Mouse (Mus musculus): Measurements from ENCODE around the gene Kcnab3. TPM values are rescaled to one million over a fixed set of nuclear protein-coding genes. Genes with fewer than 3 reads are reported as not detected.

Gene Kcnab3
- polyA plus RNA-seq, 1 experiment, result 12.1 TPM

GRCm38 (mm10) chr11:69375646-69376045 lies 49.6 kb downstream of the Kcnab3 start:
- no peak for TF ChIP-seq CTCF (IDR thresholded peaks at IDR 0.05; ENCODE audit: control insufficient read depth, insufficient read depth, insufficient replicate concordance, low read depth, low read length)
- TF ChIP-seq POLR2A (IDR thresholded peaks at IDR 0.05; ENCODE audit: control insufficient read depth, low read depth, low read length), result no peak
- H3K4me3 ChIP-seq (ENCODE audit: control insufficient read depth, low read depth, low read length), result no peak overlapping the region
- peaks cover 2% of the 10 kb centered on the region; the same call in 1 of the 2 replicates for H3K36me3 ChIP-seq (ENCODE audit: control insufficient read depth, insufficient read depth, low read length)
- H3K4me1 ChIP-seq (ENCODE audit: control insufficient read depth, insufficient read depth, low read length), result peaks cover 2% of the 10 kb centered on the region; the same call in 1 of the 2 replicates
- no peaks in the 10 kb centered on the region for H3K27me3 ChIP-seq (ENCODE audit: control insufficient read depth, insufficient read depth, low read length)
- no peak overlapping the region for H3K27ac ChIP-seq (ENCODE audit: control insufficient read depth, insufficient read depth, low read depth, low read length)

- H3K36me3 ChIP-seq (ENCODE audit: control insufficient read depth, insufficient read depth, low read length), result peaks cover 2% of the 10 kb centered on the region; the same call in 1 of the 2 replicates
- H3K27me3 ChIP-seq (ENCODE audit: control insufficient read depth, insufficient read depth, low read length), result no peaks in the 10 kb centered on the region
- H3K4me3 ChIP-seq (ENCODE audit: control insufficient read depth, low read depth, low read length), result no peak overlapping the region
- H3K4me1 ChIP-seq (ENCODE audit: control insufficient read depth, insufficient read depth, low read length), result no peaks in the 10 kb centered on the region
- no peak overlapping the region for H3K27ac ChIP-seq (ENCODE audit: control insufficient read depth, insufficient read depth, low read depth, low read length)
- TF ChIP-seq POLR2A (IDR thresholded peaks at IDR 0.05; ENCODE audit: control insufficient read depth, low read depth, low read length), result no peak
- no peak for TF ChIP-seq CTCF (IDR thresholded peaks at IDR 0.05; ENCODE audit: control insufficient read depth, insufficient read depth, insufficient replicate concordance, low read depth, low read length)
These were observed 51.7 kb downstream of the Kcnab3 start for GRCm38 (mm10) chr11:69377766-69378165.

DNA sequence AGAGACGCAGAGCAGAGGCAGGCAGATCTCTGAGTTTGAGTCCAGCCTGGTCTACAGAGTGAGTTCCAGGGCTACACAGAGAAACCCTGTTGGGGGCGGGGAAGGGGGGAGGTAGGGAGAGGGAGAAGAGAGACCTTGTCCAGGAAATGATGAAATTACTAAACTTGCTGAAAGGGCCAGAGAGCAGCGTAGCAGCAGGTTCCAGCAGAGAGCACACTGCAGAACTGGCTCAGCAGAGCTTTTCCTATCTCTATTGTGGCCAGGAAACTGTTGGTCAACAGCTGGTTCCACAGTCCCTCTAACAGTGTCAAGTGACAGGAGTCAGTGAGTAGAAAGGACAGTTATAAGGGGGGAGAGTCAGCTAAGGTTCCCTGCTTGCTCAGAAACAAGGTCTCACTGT lies 53.5 kb downstream of the Kcnab3 start:
- TF ChIP-seq CTCF (IDR thresholded peaks at IDR 0.05; ENCODE audit: control insufficient read depth, insufficient read depth, insufficient replicate concordance, low read depth, low read length) (no peak), POLR2A (IDR thresholded peaks at IDR 0.05; ENCODE audit: control insufficient read depth, low read depth, low read length) (no peak)
- Histone ChIP-seq H3K27ac (ENCODE audit: control insufficient read depth, insufficient read depth, low read depth, low read length) (no peak overlapping the region), H3K4me1 (ENCODE audit: control insufficient read depth, insufficient read depth, low read length) (no peaks in the 10 kb centered on the region), H3K4me3 (ENCODE audit: control insufficient read depth, low read depth, low read length) (no peak overlapping the region), H3K27me3 (ENCODE audit: control insufficient read depth, insufficient read depth, low read length) (no peaks in the 10 kb centered on the region), H3K36me3 (ENCODE audit: control insufficient read depth, insufficient read depth, low read length) (peaks cover 2% of the 10 kb centered on the region; the same call in 1 of the 2 replicates)

DNA sequence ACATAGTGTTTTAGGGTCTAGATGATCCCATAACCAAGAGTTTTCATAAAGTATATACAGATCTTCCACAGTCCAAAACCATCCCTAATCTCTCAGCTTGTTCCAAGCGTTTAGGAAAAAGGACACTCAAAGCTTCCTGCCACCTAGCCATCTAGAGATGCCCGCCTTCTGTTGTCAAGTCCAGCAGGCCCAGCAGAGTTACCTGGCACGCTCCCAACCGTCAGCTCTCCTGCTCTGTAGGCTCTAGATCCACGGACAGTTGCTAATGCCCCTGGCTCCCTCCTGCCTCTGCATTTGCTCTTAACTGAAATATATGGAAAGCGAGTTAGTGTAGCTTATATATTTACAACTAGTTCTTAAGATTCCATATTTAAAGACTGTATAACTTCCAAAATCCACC lies 55.3 kb downstream of the Kcnab3 start:
- TF ChIP-seq CTCF (IDR thresholded peaks at IDR 0.05; ENCODE audit: control insufficient read depth, insufficient read depth, insufficient replicate concordance, low read depth, low read length) (no peak), POLR2A (IDR thresholded peaks at IDR 0.05; ENCODE audit: control insufficient read depth, low read depth, low read length) (no peak)
- Histone ChIP-seq H3K4me3 (ENCODE audit: control insufficient read depth, low read depth, low read length) (no peak overlapping the region), H3K4me1 (ENCODE audit: control insufficient read depth, insufficient read depth, low read length) (no peaks in the 10 kb centered on the region), H3K36me3 (ENCODE audit: control insufficient read depth, insufficient read depth, low read length) (peaks cover 2% of the 10 kb centered on the region; the same call in 1 of the 2 replicates), H3K27me3 (ENCODE audit: control insufficient read depth, insufficient read depth, low read length) (no peaks in the 10 kb centered on the region), H3K27ac (ENCODE audit: control insufficient read depth, insufficient read depth, low read depth, low read length) (no peak overlapping the region)

Other genes starting within 250 kb of the Kcnab3 start
- 36.3 and 43.1 TPM in 2 replicates for gene Vamp2, start 237.8 kb upstream of the Kcnab3 start, polyA plus RNA-seq (2012; rRNA removed)
- gene Per1, start 231.0 kb upstream of the Kcnab3 start, polyA plus RNA-seq (2012; rRNA removed), result 103 and 106 TPM in 2 replicates
- 0.17 TPM in 2 replicates for gene Hes7, start 205.9 kb upstream of the Kcnab3 start, polyA plus RNA-seq (2012; rRNA removed)
- gene 9130213A22Rik, start 203.7 kb upstream of the Kcnab3 start, polyA plus RNA-seq (2012; rRNA removed), result 0.24 and 0.28 TPM in 2 replicates
- gene Aloxe3, start 200.4 kb upstream of the Kcnab3 start, polyA plus RNA-seq (2012; rRNA removed), result 6.1 and 7.0 TPM in 2 replicates
- gene Alox12b, start 169.3 kb upstream of the Kcnab3 start, polyA plus RNA-seq (2012; rRNA removed), result 0.29 and 0.49 TPM in 2 replicates
- gene Alox8, start 128.4 kb upstream of the Kcnab3 start, polyA plus RNA-seq (2012; rRNA removed), result 0.05 and 0.06 TPM in 2 replicates
- 0.16 and 0.17 TPM in 2 replicates for gene Gucy2e, start 89.2 kb upstream of the Kcnab3 start, polyA plus RNA-seq (2012; rRNA removed)
- 20.6 and 21.6 TPM in 2 replicates for gene Cntrob, start 2.5 kb upstream of the Kcnab3 start, polyA plus RNA-seq (2012; rRNA removed)
- gene Trappc1, start 2.3 kb upstream of the Kcnab3 start, polyA plus RNA-seq (2012; rRNA removed), result 17.9 and 25.5 TPM in 2 replicates
- 4.4 and 5.7 TPM in 2 replicates for gene Rnf227, start 14.2 kb downstream of the Kcnab3 start, polyA plus RNA-seq (2012; rRNA removed)
- 49.4 and 52.5 TPM in 2 replicates for gene Chd3, start 43.1 kb downstream of the Kcnab3 start, polyA plus RNA-seq (2012; rRNA removed)
- gene Naa38, start 69.2 kb downstream of the Kcnab3 start, polyA plus RNA-seq (2012; rRNA removed), result 325 and 343 TPM in 2 replicates
- gene Cyb5d1, start 69.4 kb downstream of the Kcnab3 start, polyA plus RNA-seq (2012; rRNA removed), result 35.3 and 42.5 TPM in 2 replicates
- 2.0 and 2.4 TPM in 2 replicates for gene Tmem88, start 72.0 kb downstream of the Kcnab3 start, polyA plus RNA-seq (2012; rRNA removed)
- gene Kdm6b, start 87.4 kb downstream of the Kcnab3 start, polyA plus RNA-seq (2012; rRNA removed), result 8.0 and 8.6 TPM in 2 replicates
- 39.3 and 42.7 TPM in 2 replicates for gene Dnah2, start 222.9 kb downstream of the Kcnab3 start, polyA plus RNA-seq (2012; rRNA removed)
- gene Efnb3, start 233.9 kb downstream of the Kcnab3 start, polyA plus RNA-seq (2012; rRNA removed), result 2.7 and 3.3 TPM in 2 replicates

All from testis, adult 2 months (tissue).